Mouse (Mus musculus): ENCODE measurements around the gene Adam19.

GRCm38 (mm10) chr11:46064767-46065166 is 9.0 kb downstream of the Adam19 start:
- TF ChIP-seq CTCF (conservative IDR thresholded peaks at IDR 0.05; ENCODE audit: insufficient read depth, insufficient read length, low read depth, low read length) (no peak), POLR2A (IDR thresholded peaks at IDR 0.05; ENCODE audit: low read depth, low read length) (no peak)
